Mouse (Mus musculus) urinary bladder, postnatal 4 days (tissue): ENCODE measurements at regions not wholly inside any gene's neighbourhood (a gene's known extent, or its start where the extent isn't known, plus 50 kb on each side); places are given as distances from the start of the nearest gene placed in this dataset.
A peak's percentile ranks its signal among the peaks of the same experiment; 100 is the strongest.

Experiments
- DNase-seq, 2 experiments: peaks; one replicate each; pipeline ENCODE4 v3.0.0; 2021 to 2022; ENCODE audit warnings: low spot score in 2 of 2

GRCm38 (mm10) chr19:14891689-14892389, 294.0 kb upstream of the Tle4 start:
- no peak for DNase-seq

GRCm38 (mm10) chr19:14891090-14891428, 293.2 kb upstream of the Tle4 start:
- DNase-seq: no peak

- peak; percentile 50 to 65 for DNase-seq
These were observed 292.6 kb upstream of the Tle4 start for GRCm38 (mm10) chr19:14890241-14891089.

- DNase-seq: no peak
These were observed 291.9 kb upstream of the Tle4 start for GRCm38 (mm10) chr19:14889794-14890193.

- no peak for DNase-seq
These were observed 286.0 kb upstream of the Tle4 start for GRCm38 (mm10) chr19:14883707-14884421.

GRCm38 (mm10) chr19:14880818-14881217, 283.0 kb upstream of the Tle4 start:
- DNase-seq: no peak

GRCm38 (mm10) chr19:14873986-14874385, 276.1 kb upstream of the Tle4 start:
- DNase-seq: no peak

- no peak for DNase-seq
These were observed 273.5 kb upstream of the Tle4 start for GRCm38 (mm10) chr19:14871178-14871867.

- peak in 1 of 2 experiments; percentile 32 for DNase-seq
These were observed 265.0 kb upstream of the Tle4 start for GRCm38 (mm10) chr19:14862654-14863468.

- no peak for DNase-seq
These were observed 257.2 kb upstream of the Tle4 start for GRCm38 (mm10) chr19:14855036-14855435.

GRCm38 (mm10) chr19:14853416-14853815, 255.6 kb upstream of the Tle4 start:
- no peak for DNase-seq

- DNase-seq: no peak
These were observed 251.7 kb upstream of the Tle4 start for GRCm38 (mm10) chr19:14849561-14849960.

- DNase-seq: no peak
These were observed 249.3 kb upstream of the Tle4 start for GRCm38 (mm10) chr19:14847120-14847519.

- no peak for DNase-seq
These were observed 237.8 kb upstream of the Tle4 start for GRCm38 (mm10) chr19:14835629-14836028.

GRCm38 (mm10) chr19:14816354-14816753, 218.5 kb upstream of the Tle4 start:
- no peak for DNase-seq

- no peak for DNase-seq
These were observed 208.9 kb upstream of the Tle4 start for GRCm38 (mm10) chr19:14806787-14807186.

- no peak for DNase-seq
These were observed 205.2 kb upstream of the Tle4 start for GRCm38 (mm10) chr19:14802909-14803650.

GRCm38 (mm10) chr19:14801669-14802068, 203.8 kb upstream of the Tle4 start:
- no peak for DNase-seq

- no peak for DNase-seq
These were observed 201.2 kb upstream of the Tle4 start for GRCm38 (mm10) chr19:14799002-14799401.

GRCm38 (mm10) chr19:14798417-14798816, 200.6 kb upstream of the Tle4 start:
- DNase-seq: no peak
